Mouse (Mus musculus) cerebellum, postnatal 36 days (tissue): Measurements from ENCODE around the gene Cd200.
"Not testable (repeated sequence)": the region's sequence is repeated elsewhere in the genome, so short reads cannot be mapped to it uniquely, and the experiment has no call there.

Experiments used
- DNase-seq, 2 experiments: peaks; one replicate each; pipeline ENCODE4 v3.0.0; 2021 to 2022; ENCODE audit warnings: mixed read lengths in 2 of 2

Gene Cd200

DNA sequence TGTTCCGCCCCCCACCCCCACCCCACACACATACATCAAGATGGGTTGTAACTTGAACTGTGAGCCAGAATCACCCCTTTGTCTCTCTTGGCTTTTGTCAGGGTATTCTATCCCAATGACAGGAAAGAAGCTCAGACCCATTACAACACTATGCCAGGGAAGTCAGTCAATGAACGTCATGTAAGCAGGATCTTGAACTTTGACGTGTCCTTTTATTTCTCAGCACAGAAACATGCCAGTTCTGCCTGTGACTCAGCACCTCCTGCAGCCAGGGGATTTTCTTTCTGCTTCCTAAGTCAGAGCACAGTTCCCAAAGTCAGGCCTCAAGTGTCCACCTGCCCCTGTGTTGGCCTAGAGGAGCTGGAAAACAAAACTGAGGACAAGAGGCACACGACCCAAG lies 31.5 kb downstream of the Cd200 start:
- DNase-seq: no peak

GRCm38 (mm10) chr16:45376812-45377211 lies 32.0 kb downstream of the Cd200 start:
- DNase-seq: no peak

- peak; percentile 16 for DNase-seq
Observed at GRCm38 (mm10) chr16:45376294-45376693, 32.6 kb downstream of the Cd200 start.

DNA sequence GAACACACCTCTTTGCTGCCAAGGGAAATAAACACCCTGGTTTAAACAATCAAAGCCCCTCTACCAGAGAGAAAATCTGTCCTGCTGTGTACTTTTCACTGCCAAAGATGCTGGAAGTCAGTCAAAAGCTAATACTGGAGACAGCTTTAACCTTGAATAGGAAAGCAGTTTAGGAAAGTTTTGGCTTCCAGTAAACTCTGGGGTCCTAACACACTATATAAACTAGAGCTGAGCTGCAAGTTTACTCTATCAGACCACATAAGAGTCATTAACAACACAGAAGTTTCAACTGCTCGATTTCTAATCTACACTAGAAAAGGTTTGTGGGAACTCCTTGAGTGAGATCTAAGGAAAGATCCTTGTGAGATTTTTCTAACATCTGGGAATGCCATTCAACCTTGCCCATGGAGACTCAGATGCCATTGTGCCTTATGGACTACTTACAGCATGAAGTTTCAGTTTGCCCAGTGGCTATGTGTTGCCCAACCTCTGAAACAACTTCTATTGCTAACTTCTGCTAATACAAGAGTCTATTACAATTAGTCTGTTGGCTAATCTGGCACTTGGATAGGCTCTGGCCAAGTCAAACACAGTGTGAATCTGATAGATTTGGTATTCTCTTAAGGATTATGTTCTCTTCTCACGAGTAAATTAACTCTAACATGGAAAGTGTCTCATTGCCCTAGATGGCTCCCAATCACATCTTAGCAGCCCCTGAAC lies 33.2 kb downstream of the Cd200 start:
- DNase-seq: no peak

DNA sequence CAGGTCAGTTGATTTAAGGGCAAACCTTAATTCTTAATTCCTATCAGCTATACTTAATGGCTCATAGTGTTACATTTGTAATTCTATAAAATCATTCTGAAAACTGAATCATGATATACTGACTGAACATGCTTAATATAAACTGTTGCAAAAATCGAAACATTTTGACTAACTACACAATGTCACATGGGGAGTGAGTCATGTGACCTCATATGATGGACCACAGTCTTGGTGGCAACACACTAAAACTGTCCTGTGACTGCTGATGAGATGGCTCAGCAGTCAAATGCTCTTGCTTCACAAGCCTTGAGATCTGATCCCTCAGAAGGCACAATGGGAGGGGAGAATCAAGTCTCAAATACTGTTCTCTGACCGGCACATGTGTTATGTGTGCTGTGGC lies 34.8 kb downstream of the Cd200 start:
- DNase-seq: no peak

GRCm38 (mm10) chr16:45371076-45371475 lies 37.8 kb downstream of the Cd200 start:
- no peak for DNase-seq

GRCm38 (mm10) chr16:45369285-45369965 lies 39.4 kb downstream of the Cd200 start:
- no peak for DNase-seq

DNA sequence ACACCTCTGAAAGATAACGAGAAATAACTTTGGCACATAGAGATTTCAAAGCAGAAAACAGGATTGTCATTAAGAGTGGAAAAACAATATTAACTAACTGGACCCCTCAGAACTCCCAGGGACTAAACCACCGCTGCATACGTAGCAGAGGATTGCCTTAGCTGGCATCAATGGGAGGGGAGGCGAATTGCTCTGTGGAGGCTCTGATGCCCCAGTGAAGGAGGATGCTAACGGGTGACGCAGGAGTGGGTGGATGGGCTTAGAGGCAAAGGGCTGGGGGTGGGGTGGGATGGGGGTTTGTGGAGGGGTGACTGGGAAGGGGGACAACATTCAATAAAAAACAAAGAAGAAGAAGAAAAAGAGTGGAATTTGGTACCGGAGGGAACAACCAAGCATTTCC lies 42.7 kb downstream of the Cd200 start:
- no peak for DNase-seq

DNA sequence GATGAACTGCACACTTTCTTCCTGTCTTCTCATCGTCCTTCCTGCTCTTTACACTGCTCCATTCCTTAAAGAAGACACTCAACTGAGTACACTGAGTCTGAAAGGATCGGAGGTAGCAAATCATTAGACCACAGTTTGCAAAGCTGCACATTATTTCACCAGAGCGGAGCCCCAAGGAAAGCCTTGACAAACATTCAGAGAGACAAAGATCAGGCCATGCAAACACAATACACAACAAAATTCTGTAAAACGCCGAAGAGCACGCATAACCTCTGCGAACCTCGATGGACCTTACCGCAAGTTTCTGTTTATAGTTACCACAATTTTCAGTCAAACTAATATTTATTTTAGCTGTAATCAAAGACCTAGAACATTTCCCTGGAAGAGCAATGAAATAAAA lies 43.5 kb downstream of the Cd200 start:
- no peak for DNase-seq

GRCm38 (mm10) chr16:45364627-45365026 lies 44.2 kb downstream of the Cd200 start:
- no peak for DNase-seq

GRCm38 (mm10) chr16:45363480-45364045 lies 45.3 kb downstream of the Cd200 start:
- no peak for DNase-seq

GRCm38 (mm10) chr16:45361450-45361849 lies 47.4 kb downstream of the Cd200 start:
- DNase-seq: no peak

DNA sequence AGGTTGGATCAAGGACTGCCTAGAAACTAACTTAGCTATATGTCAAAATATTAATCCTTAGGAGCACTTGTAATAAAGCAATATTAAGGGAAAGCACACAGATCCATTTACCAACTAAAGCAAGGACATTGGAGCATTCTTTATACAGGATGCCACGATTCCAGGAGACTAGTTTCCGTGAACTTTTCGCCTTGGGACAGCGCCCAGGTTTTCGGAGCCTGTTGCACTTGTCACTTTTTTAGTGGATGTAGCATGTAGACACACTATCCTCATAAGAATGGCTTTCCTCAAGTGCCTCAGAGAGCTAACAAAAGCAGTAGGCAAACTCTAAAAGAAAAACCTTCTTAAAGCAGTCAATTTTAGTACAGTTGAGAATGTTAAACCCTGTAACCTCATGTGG lies 50.4 kb downstream of the Cd200 start:
- DNase-seq: not testable (repeated sequence)

DNA sequence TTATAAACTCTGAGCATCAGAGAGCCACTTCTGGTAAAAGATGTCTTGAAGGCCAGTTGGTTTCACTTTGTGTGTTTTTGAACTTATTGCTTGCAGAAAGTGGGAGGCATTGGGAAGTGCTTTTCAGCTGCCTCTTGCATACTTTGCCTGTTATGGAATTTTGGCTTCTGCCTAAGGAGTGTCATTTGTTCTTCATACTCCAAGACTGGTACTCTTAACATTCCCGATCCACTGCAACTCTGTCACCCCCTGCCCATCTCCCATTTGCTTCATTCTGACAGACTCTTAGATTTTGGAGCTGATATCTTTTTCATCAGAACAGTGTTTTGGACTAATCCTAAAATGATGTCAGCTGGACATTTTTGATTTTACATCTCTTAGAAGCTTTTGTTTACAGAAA lies 51.7 kb downstream of the Cd200 start:
- DNase-seq: no peak

GRCm38 (mm10) chr16:45352875-45353274 lies 56.0 kb downstream of the Cd200 start:
- DNase-seq: no peak

DNA sequence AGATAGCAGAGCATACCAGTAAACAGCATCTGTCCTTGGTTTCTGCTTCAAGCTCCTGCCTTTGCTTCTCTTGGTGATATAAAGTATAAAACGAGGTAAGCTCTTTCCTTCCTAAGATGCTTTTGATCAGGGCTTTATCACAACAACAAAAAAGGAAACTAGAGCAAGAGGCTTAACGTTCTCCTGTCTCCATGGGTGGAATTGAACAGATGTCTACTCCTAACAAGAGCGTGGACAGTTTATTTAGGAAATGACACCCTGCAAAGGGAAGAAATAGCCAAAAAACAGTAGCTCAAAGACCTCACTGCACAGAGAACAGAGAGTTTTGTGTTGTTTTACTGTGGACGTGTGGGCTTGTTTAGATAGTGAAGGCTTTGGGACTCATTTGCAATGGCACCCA lies 58.1 kb downstream of the Cd200 start:
- DNase-seq: no peak

- no peak for DNase-seq
Observed at GRCm38 (mm10) chr16:45349523-45350298, 59.1 kb downstream of the Cd200 start.

DNA sequence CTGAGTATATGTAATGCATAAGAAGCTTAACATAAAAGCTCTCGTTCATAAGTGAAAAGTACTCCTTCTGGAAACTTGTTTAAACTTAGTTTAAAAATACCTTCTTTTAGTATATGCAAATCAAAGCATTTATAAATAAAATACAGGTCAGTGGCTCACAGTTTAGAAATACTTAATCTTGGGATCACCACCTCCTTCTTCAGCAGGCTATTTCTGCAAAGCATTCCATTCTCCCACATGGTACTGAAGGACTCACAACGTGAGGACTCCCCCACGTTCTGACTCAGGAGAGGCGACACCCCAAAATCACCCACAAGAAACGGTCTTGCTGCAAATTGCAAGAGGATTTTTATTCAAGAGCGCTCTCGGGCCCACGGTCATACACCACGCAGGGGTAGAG lies 60.6 kb downstream of the Cd200 start:
- DNase-seq: not testable (repeated sequence)

- DNase-seq: no peak
Observed at GRCm38 (mm10) chr16:45346930-45347387, 61.9 kb downstream of the Cd200 start.

- DNase-seq: no peak
Observed at GRCm38 (mm10) chr16:45346367-45346766, 62.5 kb downstream of the Cd200 start.

- no peak for DNase-seq
Observed at GRCm38 (mm10) chr16:45344879-45345278, 64.0 kb downstream of the Cd200 start.

DNA sequence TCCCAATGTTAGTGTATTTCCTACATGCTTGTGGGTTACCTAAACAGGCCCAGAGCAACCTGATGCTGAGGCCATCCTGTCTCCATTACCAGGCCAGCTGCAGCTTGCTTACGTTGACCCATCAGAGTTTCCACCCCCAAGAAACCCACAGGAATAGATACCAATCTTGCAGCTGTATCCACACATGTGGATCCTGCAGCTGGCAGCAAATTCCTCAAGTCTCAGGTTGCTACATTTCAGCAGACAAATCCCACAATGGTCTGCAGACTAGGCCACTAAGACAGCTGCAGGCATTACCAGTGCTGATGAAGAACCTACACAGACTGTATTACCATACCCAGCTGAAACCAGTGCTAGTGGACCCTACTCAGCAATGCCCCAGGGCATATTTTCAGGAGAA lies 72.4 kb downstream of the Cd200 start:
- DNase-seq: no peak

DNA sequence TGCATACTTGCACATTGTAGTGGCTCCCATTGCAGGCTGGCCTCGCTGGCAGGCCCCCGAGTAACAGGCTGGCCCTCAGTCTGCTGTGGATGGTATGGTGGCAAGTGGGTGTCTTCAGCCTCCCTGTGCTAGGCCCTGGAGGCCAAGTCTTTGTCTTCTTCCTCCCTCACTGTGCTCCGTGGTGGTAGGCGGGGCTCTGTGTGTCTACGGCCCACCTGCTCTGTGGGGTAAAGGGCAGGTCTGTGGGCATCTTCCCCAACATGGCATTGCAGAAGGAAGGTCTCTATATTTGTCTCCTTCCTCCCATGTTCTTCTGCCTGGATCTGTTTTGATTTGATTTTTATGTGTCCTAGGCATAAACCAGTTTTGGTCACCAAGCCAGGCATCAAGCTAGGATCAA lies 74.0 kb downstream of the Cd200 start:
- no peak for DNase-seq
